In genomic region chr7:110060669-110061198, GRCm38 (mm10) we compare ENCODE assay signal across 8 mouse cellular contexts. TPM values are rescaled to one million over a fixed set of nuclear protein-coding genes. Genes with fewer than 3 reads are reported as not detected.
A peak's percentile ranks its signal among the peaks of the same experiment; 100 is the strongest.
DNase-seq lines count a peak whose midpoint lies in the region; ATAC-seq and TF ChIP-seq lines count a peak whose summit lies in the region.

No protein-coding gene starts in this region.

- peak overlapping the region; percentile 67 for H3K4me2 ChIP-seq in heart, postnatal 0 days (ENCODE audit: low read depth, low read length)
- H3K4me2 ChIP-seq in lung, postnatal 0 days (replicated peaks; ENCODE audit: low read depth, low read length): peak overlapping the region; percentile 69

- under 1% methylated on average over 26 of the region's 26 CpGs for WGBS in heart, postnatal 0 days
- WGBS in lung, postnatal 0 days: under 1% methylated on average over 26 of the region's 26 CpGs

- H3K9ac ChIP-seq in heart, postnatal 0 days (replicated peaks; ENCODE audit: low read depth, low read length): peak overlapping the region; percentile 91
- peak overlapping the region; percentile 99 for H3K9ac ChIP-seq in lung, postnatal 0 days (replicated peaks; ENCODE audit: low read depth)

- H3K4me1 ChIP-seq in heart, postnatal 0 days (ENCODE audit: control insufficient read depth, insufficient read depth): peaks cover 16% of the 10 kb centered on the region; the same call in 1 of the 2 replicates
- peaks cover 12% of the 10 kb centered on the region; the same call in 1 of the 2 replicates for H3K4me1 ChIP-seq in lung, postnatal 0 days (ENCODE audit: insufficient read depth, low read depth, low read length)

- H3K27me3 ChIP-seq in heart, postnatal 0 days (ENCODE audit: control insufficient read depth, insufficient read depth, low read length): no peaks in the 10 kb centered on the region
- H3K27me3 ChIP-seq in lung, postnatal 0 days (replicated peaks; ENCODE audit: insufficient read depth, low read length): no peaks in the 10 kb centered on the region

- intact Hi-C loops in gastrocnemius, postnatal 14 days (cut with DNase I; ENCODE audit: low total_unique reads): no loop called here

- peak; percentile 55 for DNase-seq in embryo, embryonic 10 days (ENCODE audit: low spot score)
- DNase-seq in embryo, embryonic 11 days: no peak
- DNase-seq in urinary bladder, adult 2 months (ENCODE audit: low spot score): peak; percentile 87
- no peak for DNase-seq in urinary bladder, postnatal 10 days (ENCODE audit: low spot score)
- peak; percentile 31 for DNase-seq in heart, postnatal 0 days (ENCODE audit: low spot score)
- peak; percentile 70 for DNase-seq in lung, postnatal 0 days (ENCODE audit: low spot score)
- peak; percentile 35 for DNase-seq in telencephalon, adult 2 months (ENCODE audit: low read depth, low spot score)
- DNase-seq in gastrocnemius, postnatal 14 days: no peak

- peak overlapping the region; percentile 99 for H3K27ac ChIP-seq in heart, postnatal 0 days (ENCODE audit: low read depth)
- H3K27ac ChIP-seq in lung, postnatal 0 days (ENCODE audit: low read length): peak overlapping the region; percentile 99

- ATAC-seq in heart, postnatal 0 days (ENCODE audit: insufficient read depth, low read depth): peak; percentile 1; the same call in 1 of the 2 replicates
- peak; percentile 1 for ATAC-seq in lung, postnatal 0 days

- no peaks in the 10 kb centered on the region for H3K9me3 ChIP-seq in heart, postnatal 0 days (replicated peaks; ENCODE audit: control insufficient read depth, low read length)
- no peaks in the 10 kb centered on the region for H3K9me3 ChIP-seq in lung, postnatal 0 days (ENCODE audit: low read length)

- H3K36me3 ChIP-seq in heart, postnatal 0 days (replicated peaks; ENCODE audit: control insufficient read depth, insufficient read depth, low read length): peaks cover 12% of the 10 kb centered on the region
- peaks cover under 1% of the 10 kb centered on the region; the same call in 1 of the 2 replicates for H3K36me3 ChIP-seq in lung, postnatal 0 days (ENCODE audit: insufficient read depth, low read length)

- TF ChIP-seq CTCF in heart, postnatal 0 days (IDR thresholded peaks at IDR 0.05; ENCODE audit: low read depth): no peak
- TF ChIP-seq CTCF in lung, postnatal 0 days (IDR thresholded peaks at IDR 0.05): 0 out of 2 replicates have a peak, but pooled peaks have one; percentile 1

- H3K4me3 ChIP-seq in heart, postnatal 0 days (ENCODE audit: low read depth, low read length): peak overlapping the region; percentile 69
- H3K4me3 ChIP-seq in lung, postnatal 0 days (ENCODE audit: low read depth, low read length): peak overlapping the region; percentile 98

- no peak for TF ChIP-seq EP300 in heart, postnatal 0 days (IDR thresholded peaks at IDR 0.05; ENCODE audit: low read depth)
- TF ChIP-seq EP300 in lung, postnatal 0 days (IDR thresholded peaks at IDR 0.05): no peak

RNA-seq across cellular contexts. Expression of gene Zfp143, which starts 0.3 kb away (rescaled TPM):
- polyA plus RNA-seq in urinary bladder, adult 2 months (2012; rRNA removed): 13.3 and 14.9 TPM in 2 replicates
- total RNA-seq in heart, postnatal 0 days (2014; rRNA removed; ENCODE audit: low replicate concordance): 5.4 and 21.0 TPM in 2 replicates
- 8.5 and 9.6 TPM in 2 replicates for polyA plus RNA-seq in heart, postnatal 0 days (2015; fragmentation: Nextera tagmentation; extraction: Ambion mirVana)
- 10.6 and 12.1 TPM in 2 replicates for polyA plus RNA-seq in lung, postnatal 0 days (2015; fragmentation: Nextera tagmentation; extraction: Ambion mirVana)
- total RNA-seq in gastrocnemius, postnatal 14 days (2021): 1 to 10 TPM; 7.0 to 7.9 TPM

RNA-seq across cellular contexts. Expression of gene Ipo7, which starts 42.7 kb away (rescaled TPM):
- polyA plus RNA-seq in urinary bladder, adult 2 months (2012; rRNA removed): 31.9 and 38.2 TPM in 2 replicates
- total RNA-seq in heart, postnatal 0 days (2014; rRNA removed; ENCODE audit: low replicate concordance): 72.6 and 85.5 TPM in 2 replicates
- 24.0 and 24.3 TPM in 2 replicates for polyA plus RNA-seq in heart, postnatal 0 days (2015; fragmentation: Nextera tagmentation; extraction: Ambion mirVana)
- polyA plus RNA-seq in lung, postnatal 0 days (2015; fragmentation: Nextera tagmentation; extraction: Ambion mirVana): 12.7 and 15.3 TPM in 2 replicates
- total RNA-seq in gastrocnemius, postnatal 14 days (2021): 10 to 100 TPM; 68.5 to 68.6 TPM

Comparison
In these comparisons a context has a peak if more than half of its experiments do, and no peak if none do; other contexts are left out.
1. DNase-seq: peak in embryo, embryonic 10 days (single experiment), urinary bladder, adult 2 months (single experiment), heart, postnatal 0 days (single experiment), lung, postnatal 0 days (single experiment) and telencephalon, adult 2 months (single experiment); none in embryo, embryonic 11 days (single experiment), urinary bladder, postnatal 10 days (single experiment) and gastrocnemius, postnatal 14 days (single experiment).